Mouse (Mus musculus) stomach, postnatal 0 days (tissue): ENCODE measurements at regions not wholly inside any gene's neighbourhood (a gene's known extent, or its start where the extent isn't known, plus 50 kb on each side); places are given as distances from the start of the nearest gene placed in this dataset.
A peak's percentile ranks its signal among the peaks of the same experiment; 100 is the strongest.

ENCODE experiments used
- ATAC-seq: fragments of 200-750 bp; cut with Nextera tagmentation; 2 replicates; pipeline ENCODE4 v1.8.0; 2017; ENCODE audit not compliant: low FRiP score, low TSS enrichment
- DNase-seq: peaks from one replicate; pipeline ENCODE4 v3.0.0-alpha.2; 2016; ENCODE audit warnings: low spot score
- H3K27ac ChIP-seq: fragments of 300-500 bp; sonication (generic); replicated peaks from 2 replicates; pipeline ENCODE4 v1.5.1; 2014; ENCODE audit warnings: mild to moderate bottlenecking, control low read depth
- H3K27me3 ChIP-seq: fragments of 300-500 bp; sonication (generic); 2 replicates; pipeline ENCODE4 v1.6.1; 2014; ENCODE audit warnings: low read length; ENCODE audit not compliant: control insufficient read depth, insufficient read depth
- H3K36me3 ChIP-seq: fragments of 300-500 bp; sonication (generic); 2 replicates; pipeline ENCODE4 v1.6.1; 2014; ENCODE audit warnings: low read length, mixed read lengths; ENCODE audit not compliant: control insufficient read depth, insufficient read depth
- H3K4me1 ChIP-seq: fragments of 300-500 bp; sonication (generic); replicated peaks from 2 replicates; pipeline ENCODE4 v1.6.1; 2014; ENCODE audit warnings: antibody characterized with exemption; ENCODE audit not compliant: control insufficient read depth, insufficient read depth
- H3K4me2 ChIP-seq: fragments of 300-500 bp; sonication (generic); replicated peaks from 2 replicates; pipeline ENCODE4 v1.6.1; 2014; ENCODE audit warnings: low read depth, mild to moderate bottlenecking, control low read depth, moderate library complexity
- H3K4me3 ChIP-seq: fragments of 300-500 bp; sonication (generic); 2 replicates; pipeline ENCODE4 v1.5.1; 2014; ENCODE audit warnings: low read depth, low read length, control low read depth
- H3K9ac ChIP-seq: fragments of 300-500 bp; sonication (generic); 2 replicates; pipeline ENCODE4 v1.6.1; 2014; ENCODE audit warnings: mild to moderate bottlenecking, low read length, control low read depth, mixed read lengths
- H3K9me3 ChIP-seq: fragments of 300-500 bp; sonication (generic); 2 replicates; pipeline ENCODE4 v1.6.1; 2016; ENCODE audit warnings: low read length; ENCODE audit not compliant: control insufficient read depth
- CTCF ChIP-seq: IDR thresholded peaks from 2 replicates; pipeline ENCODE4 v1.5.1; 2016; ENCODE audit warnings: antibody characterized with exemption, low read depth, mild to moderate bottlenecking, moderate library complexity
- EP300 ChIP-seq: optimal IDR thresholded peaks from 2 replicates; pipeline ENCODE3; 2016; ENCODE audit warnings: antibody characterized with exemption
- WGBS: fragments of 180-500 bp; shearing (Covaris S2); extraction: QIAGEN DNeasy Blood & Tissue Kit; methylation state at CpG from one replicate; pipeline ENCODE4 v1.1.7; 2014; 5-methylcytosine and 5-hydroxymethylcytosine counted together

- Histone ChIP-seq H3K4me2 (no peak overlapping the region), H3K9me3 (no peaks in the 10 kb centered on the region), H3K9ac (no peak overlapping the region), H3K27ac (no peak overlapping the region), H3K27me3 (no peaks in the 10 kb centered on the region), H3K4me1 (no peaks in the 10 kb centered on the region), H3K36me3 (no peaks in the 10 kb centered on the region), H3K4me3 (no peak overlapping the region)
- DNase-seq (no peak), ATAC-seq (no peak)
- TF ChIP-seq EP300: no peak
- TF ChIP-seq CTCF: no peak
- WGBS: 86% methylated on average over 2 of the region's 2 CpGs
Measured at GRCm38 (mm10) chr3:66403707-66404106, 107.1 kb upstream of the Veph1 start.

GRCm38 (mm10) chr3:66400791-66401568, 104.3 kb upstream of the Veph1 start:
- Histone ChIP-seq H3K36me3 (no peaks in the 10 kb centered on the region), H3K4me1 (no peaks in the 10 kb centered on the region), H3K4me2 (no peak overlapping the region), H3K9me3 (no peaks in the 10 kb centered on the region), H3K27me3 (no peaks in the 10 kb centered on the region), H3K9ac (no peak overlapping the region), H3K27ac (no peak overlapping the region), H3K4me3 (no peak overlapping the region)
- 53% methylated on average over 16 of the region's 16 CpGs for WGBS
- TF ChIP-seq CTCF: no peak
- no peak for TF ChIP-seq EP300
- DNase-seq (no peak), ATAC-seq (no peak)

- Histone ChIP-seq H3K36me3 (no peaks in the 10 kb centered on the region), H3K27me3 (no peaks in the 10 kb centered on the region), H3K4me1 (no peaks in the 10 kb centered on the region), H3K4me3 (no peak overlapping the region), H3K9me3 (no peaks in the 10 kb centered on the region), H3K9ac (no peak overlapping the region), H3K4me2 (no peak overlapping the region), H3K27ac (no peak overlapping the region)
- no peak for TF ChIP-seq EP300
- peak; percentile 39 for TF ChIP-seq CTCF
- DNase-seq (no peak), ATAC-seq (no peak)
- 61% methylated on average over 12 of the region's 12 CpGs for WGBS
Measured at GRCm38 (mm10) chr3:66398214-66399150, 101.8 kb upstream of the Veph1 start.

- Histone ChIP-seq H3K36me3 (no peaks in the 10 kb centered on the region), H3K9me3 (no peaks in the 10 kb centered on the region), H3K27me3 (no peaks in the 10 kb centered on the region), H3K4me2 (no peak overlapping the region), H3K4me1 (no peaks in the 10 kb centered on the region), H3K9ac (no peak overlapping the region), H3K4me3 (no peak overlapping the region), H3K27ac (no peak overlapping the region)
- ATAC-seq (no peak), DNase-seq (no peak)
- 66% methylated on average over 14 of the region's 14 CpGs for WGBS
- no peak for TF ChIP-seq CTCF
- TF ChIP-seq EP300: no peak
Measured at GRCm38 (mm10) chr3:66375088-66375910, 78.7 kb upstream of the Veph1 start.

GRCm38 (mm10) chr3:66374603-66375002, 78.0 kb upstream of the Veph1 start:
- Histone ChIP-seq H3K4me3 (no peak overlapping the region), H3K27me3 (no peaks in the 10 kb centered on the region), H3K27ac (no peak overlapping the region), H3K9ac (no peak overlapping the region), H3K4me1 (no peaks in the 10 kb centered on the region), H3K4me2 (no peak overlapping the region), H3K9me3 (no peaks in the 10 kb centered on the region), H3K36me3 (no peaks in the 10 kb centered on the region)
- DNase-seq (no peak), ATAC-seq (no peak)
- TF ChIP-seq CTCF: no peak
- 85% methylated on average over 4 of the region's 4 CpGs for WGBS
